Mouse (Mus musculus): ENCODE data around the gene Gm15557.

GRCm38 (mm10) chr2:155956134-155957059 is 15.9 kb downstream of the Gm15557 start, which contains the start of gene Cep250:
- TF ChIP-seq POLR2A (IDR thresholded peaks at IDR 0.05; ENCODE audit: borderline replicate concordance, extremely low read depth, low read depth, low read length): peak; percentile 60
- no peak for TF ChIP-seq CTCF (IDR thresholded peaks at IDR 0.05; ENCODE audit: insufficient read depth, low read length)
